Mouse (Mus musculus) E14TG2a.4 (cell line): Measurements from ENCODE around the gene Zfp335.

Experiments used
- CTCF ChIP-seq: conservative IDR thresholded peaks from 2 replicates; pipeline ENCODE4 v1.5.1; 2014; ENCODE audit warnings: low read length
- NANOG ChIP-seq: IDR thresholded peaks from 2 replicates; pipeline ENCODE4 v1.6.1; 2014; ENCODE audit warnings: borderline replicate concordance, low read length, mixed read lengths

DNA sequence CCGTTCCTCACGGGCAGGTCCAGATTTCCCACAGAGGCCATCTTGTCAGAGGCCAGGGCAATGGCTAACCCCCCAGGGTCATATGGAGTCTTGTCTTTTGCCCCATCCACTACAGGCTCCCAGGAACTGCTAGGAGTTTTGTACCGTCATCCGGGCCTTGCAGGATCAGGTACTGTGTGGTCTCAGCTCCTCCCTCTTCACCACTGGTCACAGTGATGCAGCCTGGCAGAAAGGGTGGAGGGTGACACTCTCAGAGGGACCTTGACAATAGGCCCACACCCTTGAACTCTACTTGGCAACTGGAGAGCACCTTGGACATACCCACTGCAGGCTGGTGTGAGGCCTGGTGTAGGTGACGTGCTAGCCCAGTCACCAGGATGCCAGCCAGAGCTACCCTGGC, 3.5 kb downstream of the Zfp335 start:
- TF ChIP-seq CTCF: no peak
- no peak for TF ChIP-seq NANOG
